Mouse (Mus musculus) kidney, embryonic 15.5 days (tissue): ENCODE results near the gene Dgki. TPM values are rescaled to one million over a fixed set of nuclear protein-coding genes. Genes with fewer than 3 reads are reported as not detected.

ENCODE experiments used
- ATAC-seq: fragments of 200-750 bp; cut with Nextera tagmentation; replicated peaks from 2 replicates; pipeline ENCODE4 v1.8.0; 2017; ENCODE audit warnings: moderate TSS enrichment; ENCODE audit not compliant: low FRiP score
- H3K27ac ChIP-seq: fragments of 300-500 bp; sonication (generic); 2 replicates; pipeline ENCODE4 v1.5.1; 2015; ENCODE audit warnings: mild to moderate bottlenecking, inconsistent platforms
- H3K27me3 ChIP-seq: fragments of 300-500 bp; sonication (generic); 2 replicates; pipeline ENCODE4 v1.6.1; 2015; ENCODE audit warnings: inconsistent platforms
- H3K36me3 ChIP-seq: fragments of 300-500 bp; sonication (generic); 2 replicates; pipeline ENCODE4 v1.6.1; 2015; ENCODE audit warnings: inconsistent platforms
- H3K4me1 ChIP-seq: fragments of 300-500 bp; sonication (generic); 2 replicates; pipeline ENCODE4 v1.6.1; 2015; ENCODE audit warnings: inconsistent platforms
- H3K4me2 ChIP-seq: fragments of 300-500 bp; sonication (generic); 2 replicates; pipeline ENCODE4 v1.6.1; 2015; ENCODE audit warnings: moderate library complexity, mild to moderate bottlenecking, inconsistent platforms
- H3K4me3 ChIP-seq: fragments of 300-500 bp; sonication (generic); replicated peaks from 2 replicates; pipeline ENCODE4 v1.5.1; 2015; ENCODE audit warnings: mild to moderate bottlenecking, inconsistent platforms
- H3K9ac ChIP-seq: fragments of 300-500 bp; sonication (generic); 2 replicates; pipeline ENCODE4 v1.6.1; 2015; ENCODE audit warnings: mild to moderate bottlenecking, inconsistent platforms
- H3K9me3 ChIP-seq: fragments of 300-500 bp; sonication (generic); replicated peaks from 2 replicates; pipeline ENCODE4 v1.6.1; 2016; ENCODE audit warnings: inconsistent platforms
- WGBS: fragments of 180-500 bp; shearing (Covaris S2); methylation state at CpG from one replicate; pipeline ENCODE4 v1.1.7; 2015; ENCODE audit warnings: mixed read lengths; 5-methylcytosine and 5-hydroxymethylcytosine counted together
- polyA plus RNA-seq: library from polyadenylated mRNA; unstranded; fragments of >200 nt; fragmentation: Nextera tagmentation; extraction: Ambion mirVana; gene quantifications from 2 replicates; pipeline ENCODE4 v1.2.1, GENCODE M21; 2015

The Dgki gene
- polyA plus RNA-seq, 1 experiment from 2014 or later: 0.55 TPM

DNA sequence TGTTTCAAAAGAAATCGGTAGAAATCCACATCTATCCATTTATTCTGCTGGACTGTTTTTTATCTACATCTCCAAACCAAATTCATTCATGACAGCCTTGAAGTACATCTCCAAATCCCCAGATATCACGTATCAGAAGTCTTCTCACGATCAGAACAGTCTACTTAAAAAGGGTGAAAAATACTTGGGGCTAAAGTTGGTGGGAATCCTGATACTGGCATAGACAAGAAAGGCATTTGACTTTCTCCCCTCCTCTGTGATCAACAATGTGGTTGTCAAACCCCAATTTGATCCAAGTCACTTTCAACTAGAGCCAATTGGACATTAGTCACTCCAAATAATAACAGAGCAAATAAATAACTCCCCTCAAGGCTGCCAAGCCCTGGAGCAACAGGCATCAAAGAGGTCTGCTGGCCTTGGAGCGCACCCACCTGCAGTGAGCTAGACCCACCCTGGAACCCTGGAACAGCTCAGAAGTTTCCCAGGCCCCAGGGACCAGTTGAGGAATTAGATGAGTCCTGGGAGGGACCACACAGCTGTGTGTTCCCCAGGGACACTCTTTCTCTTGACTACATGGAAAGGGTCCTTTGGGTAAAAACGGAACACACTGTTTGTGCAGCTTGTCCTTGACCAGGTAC, 499.6 kb downstream of the Dgki start:
- no peak overlapping the region for H3K4me3 ChIP-seq
- no peak overlapping the region for H3K27ac ChIP-seq
- H3K9ac ChIP-seq: no peak overlapping the region
- 84% methylated on average over 5 of the region's 5 CpGs for WGBS
- no peaks in the 10 kb centered on the region for H3K9me3 ChIP-seq
- H3K4me2 ChIP-seq: no peak overlapping the region
- peaks cover 3% of the 10 kb centered on the region; the same call in 1 of the 2 replicates for H3K4me1 ChIP-seq
- no peaks in the 10 kb centered on the region for H3K27me3 ChIP-seq
- ATAC-seq: no peak
- peaks cover 17% of the 10 kb centered on the region; the same call in 1 of the 2 replicates for H3K36me3 ChIP-seq

DNA sequence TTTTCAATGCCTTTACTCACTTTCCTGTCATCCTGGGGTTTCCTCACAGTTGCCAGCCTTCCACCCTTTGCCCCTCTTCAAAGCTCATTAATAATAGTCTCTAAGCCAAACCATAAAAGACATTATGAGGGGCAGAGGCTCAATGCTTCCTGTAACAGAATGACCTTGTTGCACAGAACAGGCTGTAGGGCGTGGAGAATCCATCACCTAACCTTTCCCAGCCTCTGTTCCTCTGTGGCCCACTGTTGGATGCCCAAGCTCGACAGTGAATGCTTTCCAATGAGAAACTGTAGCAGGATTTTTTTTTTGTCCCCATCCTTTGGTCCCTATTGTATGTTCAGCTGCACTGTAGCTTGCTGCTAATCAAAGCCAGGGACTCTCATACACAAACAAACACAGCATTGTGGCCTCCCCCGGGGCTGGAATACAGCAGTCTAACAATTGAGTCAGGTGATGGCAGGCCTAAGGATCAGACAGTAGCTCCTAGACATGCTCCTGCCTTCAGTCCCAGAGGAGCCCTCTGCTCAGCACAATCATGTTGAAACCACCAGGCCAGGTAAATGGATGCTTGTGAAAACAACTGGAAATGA, 502.8 kb downstream of the Dgki start:
- no peaks in the 10 kb centered on the region for H3K9me3 ChIP-seq
- no peak overlapping the region for H3K27ac ChIP-seq
- WGBS: 41% methylated on average over 3 of the region's 3 CpGs
- peaks cover 9% of the 10 kb centered on the region; the same call in 1 of the 2 replicates for H3K36me3 ChIP-seq
- H3K27me3 ChIP-seq: no peaks in the 10 kb centered on the region
- H3K4me3 ChIP-seq: no peak overlapping the region
- ATAC-seq: no peak
- H3K4me2 ChIP-seq: no peak overlapping the region
- peaks cover 6% of the 10 kb centered on the region; the same call in 1 of the 2 replicates for H3K4me1 ChIP-seq
- H3K9ac ChIP-seq: no peak overlapping the region

Other genes starting within 250 kb of the Dgki start
- gene Creb3l2, start 142.0 kb upstream of the Dgki start, polyA plus RNA-seq: 31.1 and 31.4 TPM in 2 replicates
- 0.64 and 0.88 TPM in 2 replicates for gene Akr1d1, start 230.0 kb upstream of the Dgki start, polyA plus RNA-seq